Mouse (Mus musculus) liver, adult 2 months (tissue): ENCODE data around the gene Ube2h. TPM values are rescaled to one million over a fixed set of nuclear protein-coding genes. Genes with fewer than 3 reads are reported as not detected.

Experiments used
- DNase-seq: peaks from one replicate; pipeline ENCODE4 v3.0.0-alpha.2; 2011; ENCODE audit warnings: low read depth, low spot score; ENCODE audit errors: extremely low read depth
- H3K27ac ChIP-seq: fragments of 200-500 bp; replicated peaks from 2 replicates; pipeline ENCODE4 v1.5.1; 2012; ENCODE audit warnings: low read depth, mild to moderate bottlenecking, control low read depth, inconsistent platforms, low read length; ENCODE audit not compliant: insufficient read depth
- H3K27me3 ChIP-seq: fragments of 200-500 bp; 2 replicates; pipeline ENCODE4 v1.6.1; 2012; ENCODE audit warnings: mild to moderate bottlenecking, moderate library complexity, low read length, inconsistent platforms; ENCODE audit not compliant: control insufficient read depth, insufficient read depth
- H3K36me3 ChIP-seq: fragments of 200-500 bp; 2 replicates; pipeline ENCODE4 v1.6.1; 2012; ENCODE audit warnings: low read length, inconsistent platforms; ENCODE audit not compliant: control insufficient read depth, insufficient read depth
- H3K4me1 ChIP-seq: fragments of 200-500 bp; 2 replicates; pipeline ENCODE4 v1.6.1; 2011; ENCODE audit warnings: low read length; ENCODE audit not compliant: control insufficient read depth, insufficient read depth
- H3K4me3 ChIP-seq: fragments of 200-500 bp; 2 replicates; pipeline ENCODE4 v1.5.1; 2011; ENCODE audit warnings: low read depth, mild to moderate bottlenecking, control low read depth, low read length, moderate library complexity; ENCODE audit not compliant: insufficient read depth
- H3K79me2 ChIP-seq: fragments of 200-500 bp; 2 replicates; pipeline ENCODE4 v1.6.1; 2012; ENCODE audit warnings: inconsistent platforms, mild to moderate bottlenecking, low read length, moderate library complexity; ENCODE audit not compliant: control insufficient read depth, insufficient read depth
- H3K9ac ChIP-seq: fragments of 200-500 bp; 2 replicates; pipeline ENCODE4 v1.6.1; 2012; ENCODE audit warnings: low read depth, mild to moderate bottlenecking, control low read depth, inconsistent platforms, low read length
- CTCF ChIP-seq: fragments of 200-500 bp; IDR thresholded peaks from 2 replicates; pipeline ENCODE4 v1.5.1; 2011; ENCODE audit warnings: low read depth, low read length, control low read depth
- POLR2A ChIP-seq: fragments of 200-500 bp; IDR thresholded peaks from 2 replicates; pipeline ENCODE4 v1.6.1; 2011; ENCODE audit warnings: low read length, control low read depth; ENCODE audit not compliant: insufficient read depth; ENCODE audit errors: extremely low read depth
- WGBS: fragments of 180-500 bp; shearing (Covaris S2); methylation state at CpG from one replicate; pipeline ENCODE4 v1.1.7; 2018; 5-methylcytosine and 5-hydroxymethylcytosine counted together
- polyA plus RNA-seq: library from polyadenylated mRNA; depleted of rRNA; stranded (reverse); fragments of >200 nt; gene quantifications from 2 replicates; pipeline ENCODE4 v1.2.3, GENCODE M21; 2012
- total RNA-seq: library from RNA; depleted of rRNA; stranded (reverse); fragments of >200 nt; gene quantifications from 2 replicates; pipeline ENCODE4 v1.2.3, GENCODE M21; 2014

Gene Ube2h
- total and polyA plus RNA-seq, 2 experiments = 30.9 to 43.3 TPM

DNA sequence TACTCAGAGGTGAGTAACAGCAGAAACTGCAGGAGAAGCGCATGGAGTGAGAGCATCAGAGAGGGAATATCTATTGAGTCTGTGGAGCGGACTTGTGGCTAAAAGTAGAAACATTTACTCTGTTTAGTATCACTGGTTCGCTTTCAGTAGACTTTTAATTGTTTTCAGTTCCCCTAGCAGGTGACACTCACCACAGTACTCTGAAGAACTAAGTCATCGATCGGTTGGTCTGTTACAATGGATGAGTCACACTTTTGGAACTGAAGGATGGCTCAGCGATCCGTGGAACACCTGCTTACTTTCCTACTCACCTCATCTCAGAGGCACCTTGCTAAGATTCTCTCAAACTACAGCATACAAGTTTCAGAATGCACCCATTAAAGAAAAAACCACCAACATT is 64.2 kb downstream of the Ube2h start:
- 87% methylated on average over 7 of the region's 7 CpGs for WGBS
- Histone ChIP-seq H3K79me2 (peaks cover 12% of the 10 kb centered on the region; the same call in 1 of the 2 replicates), H3K27me3 (no peaks in the 10 kb centered on the region), H3K36me3 (peaks cover 29% of the 10 kb centered on the region), H3K27ac (no peak overlapping the region), H3K4me3 (no peak overlapping the region), H3K4me1 (peaks cover 2% of the 10 kb centered on the region; the same call in 1 of the 2 replicates), H3K9ac (no peak overlapping the region)
- TF ChIP-seq CTCF = no peak
- no peak for TF ChIP-seq POLR2A
- DNase-seq = no peak

DNA sequence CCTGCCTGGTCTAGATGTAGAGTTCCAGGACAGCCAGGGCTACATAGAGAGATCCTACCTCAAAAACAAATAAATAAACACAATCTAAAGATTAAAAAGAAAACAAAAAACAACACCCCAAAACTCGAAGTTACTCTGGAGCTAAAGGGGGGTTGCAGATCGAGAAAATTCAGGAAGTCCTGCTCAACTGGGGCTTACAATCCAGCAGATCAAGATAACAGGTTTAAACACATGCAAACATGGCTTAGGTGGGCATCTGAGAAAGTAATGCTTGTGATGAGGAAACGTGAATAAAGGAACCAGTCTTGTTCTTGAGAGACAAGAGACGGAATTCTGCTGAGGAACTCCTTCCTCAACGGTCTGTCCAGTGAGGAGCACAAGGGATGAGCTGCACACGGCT is 65.1 kb downstream of the Ube2h start:
- 79% methylated on average over 6 of the region's 6 CpGs for WGBS
- H3K4me1 ChIP-seq = peaks cover 2% of the 10 kb centered on the region; the same call in 1 of the 2 replicates

DNA sequence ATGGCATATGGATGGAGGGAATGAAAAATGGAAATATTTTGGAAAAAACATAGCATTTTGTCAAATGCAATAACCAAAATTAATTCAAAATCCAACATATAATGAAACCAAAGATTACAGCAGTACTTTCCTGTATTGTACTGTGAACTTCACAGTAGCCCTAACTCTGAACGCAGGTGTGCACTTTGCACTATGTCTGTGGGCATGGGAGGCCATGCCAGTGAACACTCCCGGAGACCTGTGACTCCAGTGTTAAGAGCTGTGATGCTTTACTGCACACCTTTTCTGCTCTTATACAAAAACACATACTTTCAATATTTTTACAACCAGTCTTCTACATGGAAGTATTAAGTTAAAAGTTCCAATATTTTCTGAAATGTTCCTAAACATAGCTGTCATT is 66.3 kb downstream of the Ube2h start:
- Histone ChIP-seq H3K79me2 (peaks cover 6% of the 10 kb centered on the region; the same call in 1 of the 2 replicates), H3K27ac (no peak overlapping the region), H3K4me3 (no peak overlapping the region), H3K9ac (no peak overlapping the region), H3K4me1 (peaks cover 2% of the 10 kb centered on the region; the same call in 1 of the 2 replicates), H3K27me3 (no peaks in the 10 kb centered on the region), H3K36me3 (peaks cover 30% of the 10 kb centered on the region)
- 31% methylated on average over 2 of the region's 2 CpGs for WGBS
- peak; percentile 44 for DNase-seq
- TF ChIP-seq CTCF (no peak), POLR2A (no peak)

More for the DNA sequence above, 65.1 kb downstream of the Ube2h start:
- no peak for TF ChIP-seq POLR2A
- no peak for TF ChIP-seq CTCF
- Histone ChIP-seq H3K27me3 (no peaks in the 10 kb centered on the region), H3K9ac (no peak overlapping the region), H3K4me3 (no peak overlapping the region), H3K36me3 (peaks cover 27% of the 10 kb centered on the region), H3K27ac (no peak overlapping the region), H3K79me2 (peaks cover 6% of the 10 kb centered on the region; the same call in 1 of the 2 replicates)
- no peak for DNase-seq

DNA sequence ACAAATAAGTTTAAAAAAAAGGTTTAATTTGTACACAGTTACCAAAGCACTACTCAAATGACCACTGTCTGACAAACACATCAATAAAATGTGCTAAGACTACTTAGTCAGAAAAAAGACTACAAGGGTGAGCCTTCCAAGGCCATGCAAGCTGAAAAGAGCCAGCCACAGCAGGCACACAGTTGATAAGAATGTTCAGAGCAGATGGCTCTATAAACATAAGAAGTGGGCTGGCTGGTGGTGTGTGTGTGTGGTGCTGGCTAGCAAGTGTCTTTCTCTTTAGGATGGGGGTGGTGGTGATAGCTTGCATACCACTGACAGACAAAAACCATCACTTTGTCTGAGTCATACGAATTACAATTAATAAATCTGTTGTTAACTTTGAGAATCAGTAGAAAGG is 67.8 kb downstream of the Ube2h start:
- H3K9ac ChIP-seq = no peak overlapping the region
- H3K4me1 ChIP-seq = peaks cover 5% of the 10 kb centered on the region; the same call in 1 of the 2 replicates
- H3K27ac ChIP-seq = no peak overlapping the region
- no peak for DNase-seq
- H3K4me3 ChIP-seq = no peak overlapping the region
- TF ChIP-seq CTCF (no peak), POLR2A (no peak)
- no peaks in the 10 kb centered on the region for H3K27me3 ChIP-seq
- 92% methylated on average over 1 of the region's 1 CpGs for WGBS
- peaks cover 31% of the 10 kb centered on the region for H3K36me3 ChIP-seq
- H3K79me2 ChIP-seq = peaks cover 6% of the 10 kb centered on the region; the same call in 1 of the 2 replicates

DNA sequence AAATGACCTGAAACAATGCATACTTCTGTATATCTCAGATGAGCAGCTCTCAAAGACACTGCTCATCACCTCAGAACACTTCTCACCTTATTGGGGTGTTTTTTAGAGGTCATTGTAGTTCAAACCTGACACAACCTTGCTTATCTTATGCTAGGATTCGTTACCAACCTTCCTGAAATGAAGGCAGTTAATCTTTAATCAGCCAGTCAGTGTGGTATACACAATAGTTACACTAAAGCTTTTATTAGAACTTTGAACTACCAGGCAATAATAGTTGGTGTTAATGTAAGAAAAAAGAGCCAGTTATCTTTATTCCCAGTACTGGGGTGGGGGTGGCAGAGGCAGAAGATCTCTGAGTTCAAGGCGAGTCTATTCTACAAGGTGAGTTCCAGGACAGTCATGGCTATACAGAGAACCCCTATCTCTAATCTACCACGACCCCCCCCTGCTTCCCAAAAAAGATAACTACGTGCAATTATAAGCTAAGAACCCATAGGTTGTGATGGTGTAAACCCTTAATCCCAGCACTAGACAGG is 72.5 kb downstream of the Ube2h start:
- Histone ChIP-seq H3K9ac (no peak overlapping the region), H3K36me3 (peaks cover 20% of the 10 kb centered on the region; the same call in 1 of the 2 replicates), H3K4me1 (peaks cover 3% of the 10 kb centered on the region; the same call in 1 of the 2 replicates), H3K79me2 (peaks cover 27% of the 10 kb centered on the region), H3K27ac (no peak overlapping the region), H3K4me3 (no peak overlapping the region), H3K27me3 (no peaks in the 10 kb centered on the region)
- 55% methylated on average over 4 of the region's 4 CpGs for WGBS
- TF ChIP-seq CTCF (no peak), POLR2A (no peak)
- DNase-seq = peak; percentile 42

DNA sequence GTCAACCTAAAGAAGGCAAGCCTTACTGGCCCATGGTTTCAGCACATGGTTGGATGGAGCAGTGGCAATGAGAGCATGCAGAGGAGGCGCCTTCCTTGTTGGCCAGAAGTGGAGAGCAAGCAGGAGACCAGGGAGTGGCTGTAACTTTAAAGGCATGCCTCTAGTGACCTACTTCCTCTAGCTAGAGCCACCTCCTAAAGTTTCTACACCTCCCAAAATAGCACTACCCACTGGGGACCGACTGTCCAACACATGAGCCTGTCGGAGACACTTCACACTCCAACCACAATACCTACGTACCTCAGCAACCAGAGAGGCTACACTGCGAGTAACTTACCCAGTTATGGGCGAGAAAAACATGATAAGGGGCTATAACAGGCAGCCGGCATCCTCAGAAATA is 74.1 kb downstream of the Ube2h start:
- 91% methylated on average over 7 of the region's 7 CpGs for WGBS
- peaks cover 19% of the 10 kb centered on the region; the same call in 1 of the 2 replicates for H3K36me3 ChIP-seq
- DNase-seq = no peak
- H3K9ac ChIP-seq = no peak overlapping the region
- no peaks in the 10 kb centered on the region for H3K27me3 ChIP-seq
- TF ChIP-seq POLR2A (no peak), CTCF (no peak)
- peaks cover 29% of the 10 kb centered on the region for H3K79me2 ChIP-seq
- peaks cover 3% of the 10 kb centered on the region; the same call in 1 of the 2 replicates for H3K4me1 ChIP-seq
- no peak overlapping the region for H3K4me3 ChIP-seq
- H3K27ac ChIP-seq = no peak overlapping the region
